Mouse (Mus musculus): ENCODE data around the gene Spata45. TPM values are rescaled to one million over a fixed set of nuclear protein-coding genes. Genes with fewer than 3 reads are reported as not detected.
"Not testable (repeated sequence)": the region's sequence is repeated elsewhere in the genome, so short reads cannot be mapped to it uniquely, and the experiment has no call there.

Gene Spata45
- polyA plus RNA-seq, 1 experiment from 2014 or later: not detected

DNA sequence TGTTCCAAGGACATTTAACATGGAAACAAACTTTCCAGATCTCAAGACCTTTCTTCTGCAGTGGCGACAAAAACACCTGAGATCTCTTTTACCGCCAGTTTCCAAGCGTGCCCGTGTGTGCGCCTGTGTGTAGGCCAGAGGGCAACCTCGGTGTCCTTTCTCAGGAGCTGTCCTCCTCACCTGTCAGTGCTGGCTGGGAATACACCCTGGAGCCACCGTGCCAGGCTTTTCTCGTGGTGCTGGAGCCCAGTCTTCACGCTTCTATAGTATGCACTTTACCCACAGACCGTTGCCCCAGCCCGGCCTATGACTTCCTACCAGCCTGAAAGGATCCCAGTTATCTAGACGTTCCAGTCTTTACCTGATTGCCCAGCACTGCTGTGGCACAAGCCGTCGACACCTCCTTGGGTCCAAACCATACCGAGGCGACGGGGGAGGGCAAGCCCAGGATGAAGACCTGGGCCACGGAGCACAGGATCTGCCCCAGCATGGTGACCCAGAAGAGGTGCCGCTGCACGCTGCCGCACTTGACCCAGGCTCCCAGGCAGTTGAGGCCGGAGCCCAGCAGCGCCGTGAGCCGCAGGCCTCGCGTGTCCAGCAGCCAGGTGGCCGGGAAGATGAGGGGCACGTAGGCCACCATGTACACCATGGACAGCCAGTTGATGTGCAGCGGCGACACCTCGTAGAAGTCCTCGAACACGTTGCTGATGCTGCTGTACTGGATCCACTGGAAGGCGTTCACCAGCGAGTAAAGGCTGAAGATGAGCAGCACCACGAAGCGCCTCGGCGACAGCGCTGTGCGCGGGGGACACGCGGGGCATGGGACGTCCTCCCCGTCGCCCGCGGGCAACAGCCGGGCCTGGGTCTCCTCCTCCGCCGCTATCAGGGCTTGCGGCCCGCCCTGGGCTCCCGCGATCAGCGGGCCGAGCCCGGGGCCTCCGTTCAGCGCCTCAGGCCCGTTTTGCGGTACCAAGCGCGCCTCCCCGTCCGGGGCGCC, 11.1 kb upstream of the Spata45 start:
- H3K36me3 ChIP-seq (ENCODE audit: insufficient read depth): 0 out of 2 replicates have a peak, but pooled peaks cover 3% of the 10 kb centered on the region
- WGBS: 2% methylated on average over 69 of the region's 69 CpGs
- peak overlapping the region; percentile 80 for H3K27ac ChIP-seq (ENCODE audit: low read depth)
- DNase-seq (peak; percentile 50), ATAC-seq (ENCODE audit: insufficient read depth) (no peak; the same call in none of the 2 replicates)
- H3K9ac ChIP-seq: peak overlapping the region; percentile 86
- H3K4me2 ChIP-seq: peak overlapping the region; percentile 99
- H3K4me3 ChIP-seq (ENCODE audit: low read depth, low read length): peak overlapping the region; percentile 84
- no peak for TF ChIP-seq CTCF (IDR thresholded peaks at IDR 0.05; ENCODE audit: low read depth)
- no peaks in the 10 kb centered on the region for H3K27me3 ChIP-seq (ENCODE audit: insufficient read depth, low read length)
- H3K9me3 ChIP-seq (ENCODE audit: low read depth, low read length): no peaks in the 10 kb centered on the region
- H3K4me1 ChIP-seq (ENCODE audit: insufficient read depth): peaks cover 8% of the 10 kb centered on the region

- Histone ChIP-seq H3K4me1 (ENCODE audit: insufficient read depth) (peaks cover 8% of the 10 kb centered on the region), H3K27me3 (ENCODE audit: insufficient read depth, low read length) (no peaks in the 10 kb centered on the region), H3K9ac (peak within 1 kb of the TSS; percentile 86), H3K36me3 (ENCODE audit: insufficient read depth) (no peaks in the 10 kb centered on the region), H3K9me3 (ENCODE audit: low read depth, low read length) (no peaks in the 10 kb centered on the region), H3K27ac (ENCODE audit: low read depth) (peak within 1 kb of the TSS; percentile 81), H3K4me3 (ENCODE audit: low read depth, low read length) (peak within 1 kb of the TSS; percentile 84), H3K4me2 (peak within 1 kb of the TSS; percentile 99)
- peak; percentile 100 for DNase-seq
- peak; percentile 100 for ATAC-seq (ENCODE audit: insufficient read depth)
- TF ChIP-seq CTCF (IDR thresholded peaks at IDR 0.05; ENCODE audit: low read depth): no peak; the same call in none of the 2 replicates
- under 1% methylated on average over 50 of the region's 50 CpGs for WGBS
Measured at GRCm38 (mm10) chr1:191026021-191026713, 10.3 kb upstream of the Spata45 start, which contains the start of gene Flvcr1. Gene Flvcr1 (minus strand): TSS chr1:191026158.

GRCm38 (mm10) chr1:191030182-191030581, 6.3 kb upstream of the Spata45 start:
- no peak for TF ChIP-seq CTCF (IDR thresholded peaks at IDR 0.05; ENCODE audit: low read depth)
- Histone ChIP-seq H3K27me3 (ENCODE audit: insufficient read depth, low read length) (no peaks in the 10 kb centered on the region), H3K27ac (ENCODE audit: low read depth) (no peak overlapping the region), H3K4me3 (ENCODE audit: low read depth, low read length) (no peak overlapping the region), H3K9me3 (ENCODE audit: low read depth, low read length) (no peaks in the 10 kb centered on the region), H3K36me3 (ENCODE audit: insufficient read depth) (no peaks in the 10 kb centered on the region), H3K4me1 (ENCODE audit: insufficient read depth) (peaks cover 1% of the 10 kb centered on the region; the same call in 1 of the 2 replicates), H3K4me2 (no peak overlapping the region), H3K9ac (no peak overlapping the region)
- DNase-seq (no peak), ATAC-seq (ENCODE audit: insufficient read depth) (no peak)
- WGBS: 53% methylated on average over 10 of the region's 10 CpGs

- H3K4me2 ChIP-seq; H3K27me3 ChIP-seq (ENCODE audit: insufficient read depth, low read length); H3K4me1 ChIP-seq (ENCODE audit: insufficient read depth); H3K4me3 ChIP-seq (ENCODE audit: low read depth, low read length); ATAC-seq (ENCODE audit: insufficient read depth); DNase-seq; H3K36me3 ChIP-seq (ENCODE audit: insufficient read depth); H3K9me3 ChIP-seq (ENCODE audit: low read depth, low read length); H3K27ac ChIP-seq (ENCODE audit: low read depth); H3K9ac ChIP-seq: not testable (repeated sequence)
- WGBS: 45% methylated on average over 6 of the region's 6 CpGs
Measured at GRCm38 (mm10) chr1:191030922-191031425, 5.5 kb upstream of the Spata45 start.

GRCm38 (mm10) chr1:191035649-191036048, 790 bp upstream of the Spata45 start:
- no peak for DNase-seq
- H3K4me3 ChIP-seq (ENCODE audit: low read depth, low read length): no peak overlapping the region
- H3K4me2 ChIP-seq: no peak overlapping the region
- H3K9me3 ChIP-seq (ENCODE audit: low read depth, low read length): no peaks in the 10 kb centered on the region
- no peaks in the 10 kb centered on the region for H3K27me3 ChIP-seq (ENCODE audit: insufficient read depth, low read length)
- no peak for TF ChIP-seq CTCF (IDR thresholded peaks at IDR 0.05; ENCODE audit: low read depth)
- ATAC-seq (ENCODE audit: insufficient read depth): no peak
- no peak overlapping the region for H3K27ac ChIP-seq (ENCODE audit: low read depth)
- 27% methylated on average over 4 of the region's 4 CpGs for WGBS
- no peak overlapping the region for H3K9ac ChIP-seq
- H3K4me1 ChIP-seq (ENCODE audit: insufficient read depth): no peaks in the 10 kb centered on the region
- H3K36me3 ChIP-seq (ENCODE audit: insufficient read depth): no peaks in the 10 kb centered on the region

GRCm38 (mm10) chr1:191037999-191038398, 1.6 kb downstream of the Spata45 start:
- H3K36me3 ChIP-seq (ENCODE audit: insufficient read depth): no peaks in the 10 kb centered on the region
- WGBS: 86% methylated on average over 4 of the region's 4 CpGs
- H3K27ac ChIP-seq (ENCODE audit: low read depth): no peak overlapping the region
- no peak overlapping the region for H3K4me2 ChIP-seq
- no peak overlapping the region for H3K9ac ChIP-seq
- no peaks in the 10 kb centered on the region for H3K9me3 ChIP-seq (ENCODE audit: low read depth, low read length)
- no peak for TF ChIP-seq CTCF (IDR thresholded peaks at IDR 0.05; ENCODE audit: low read depth)
- no peak overlapping the region for H3K4me3 ChIP-seq (ENCODE audit: low read depth, low read length)
- DNase-seq (no peak), ATAC-seq (ENCODE audit: insufficient read depth) (no peak)
- no peaks in the 10 kb centered on the region for H3K4me1 ChIP-seq (ENCODE audit: insufficient read depth)
- no peaks in the 10 kb centered on the region for H3K27me3 ChIP-seq (ENCODE audit: insufficient read depth, low read length)

GRCm38 (mm10) chr1:191041352-191041751, 4.9 kb downstream of the Spata45 start:
- Histone ChIP-seq H3K36me3 (ENCODE audit: insufficient read depth) (no peaks in the 10 kb centered on the region), H3K27ac (ENCODE audit: low read depth) (no peak overlapping the region), H3K9ac (no peak overlapping the region), H3K27me3 (ENCODE audit: insufficient read depth, low read length) (no peaks in the 10 kb centered on the region), H3K4me2 (no peak overlapping the region), H3K9me3 (ENCODE audit: low read depth, low read length) (no peaks in the 10 kb centered on the region), H3K4me1 (ENCODE audit: insufficient read depth) (no peaks in the 10 kb centered on the region), H3K4me3 (ENCODE audit: low read depth, low read length) (no peak overlapping the region)
- ATAC-seq (ENCODE audit: insufficient read depth) (no peak), DNase-seq (no peak)
- TF ChIP-seq CTCF (IDR thresholded peaks at IDR 0.05; ENCODE audit: low read depth): no peak
